Mouse (Mus musculus): ENCODE measurements around the gene Fbxo10. TPM values are rescaled to one million over a fixed set of nuclear protein-coding genes. Genes with fewer than 3 reads are reported as not detected.
A peak's percentile ranks its signal among the peaks of the same experiment; 100 is the strongest.

Fbxo10 gene
- polyA plus RNA-seq (2014; fragmentation: Nextera tagmentation; extraction: Ambion mirVana), result 5.0 and 5.6 TPM in 2 replicates

DNA sequence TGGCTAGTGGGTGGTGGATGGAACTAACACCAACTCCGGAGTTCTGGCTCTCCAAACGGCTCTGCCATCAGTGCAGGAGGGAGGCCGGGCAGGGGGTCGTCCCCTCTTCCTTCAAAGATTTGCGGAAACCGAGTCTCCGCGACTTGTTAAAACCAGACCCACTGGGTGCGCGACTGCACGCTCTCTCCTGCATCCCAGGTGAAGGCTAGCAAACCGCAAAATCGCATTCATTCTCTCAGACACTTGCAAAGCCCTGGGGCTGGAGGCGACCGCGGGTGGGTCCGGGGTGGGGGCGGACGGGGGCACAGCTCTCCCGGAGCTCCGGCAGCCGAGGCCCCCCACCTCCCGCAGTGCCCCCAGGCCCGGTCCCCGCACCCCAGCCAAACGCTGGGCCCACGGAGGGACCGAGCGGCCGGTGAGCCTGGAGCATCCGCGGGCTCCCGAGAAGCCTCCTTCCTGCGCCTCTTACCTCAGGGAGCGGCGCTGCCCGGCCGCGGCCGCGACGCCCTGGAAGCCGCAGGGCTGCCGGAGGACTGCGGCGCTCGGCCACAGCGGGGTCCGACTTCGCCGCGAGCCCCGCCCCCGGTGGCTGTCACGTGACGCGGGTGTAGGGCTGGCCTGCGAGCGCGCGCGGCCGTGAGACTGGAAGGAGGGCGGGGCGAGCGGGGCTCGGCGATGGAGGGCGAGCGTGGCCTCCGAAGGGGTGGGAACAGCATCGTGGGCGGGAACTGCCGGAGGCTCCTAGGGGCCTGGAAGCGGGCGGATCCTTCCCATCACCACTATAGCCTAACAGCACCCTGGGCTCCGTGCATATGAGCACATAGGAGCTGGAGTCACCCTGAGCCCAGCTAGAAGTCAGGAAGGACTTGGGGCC lies at the start of gene Fbxo10:
Gene Fbxo10, minus strand, starts transcription at position 584 of the 874 bp plus-strand sequence.
- no peaks in the 10 kb centered on the region for H3K9me3 ChIP-seq (ENCODE audit: control insufficient read depth, low read length)
- peak; percentile 95 for ATAC-seq (ENCODE audit: low FRiP score)
- H3K9ac ChIP-seq (ENCODE audit: low read length), result peak within 1 kb of the TSS; percentile 77
- WGBS, result under 1% methylated on average over 72 of the region's 77 CpGs
- no peaks in the 10 kb centered on the region for H3K27me3 ChIP-seq (ENCODE audit: control insufficient read depth, insufficient read depth, low read length)
- DNase-seq (ENCODE audit: low spot score, missing footprints), result peak; percentile 98
- H3K36me3 ChIP-seq (ENCODE audit: control insufficient read depth, insufficient read depth, low read length), result no peaks in the 10 kb centered on the region
- peak within 1 kb of the TSS; percentile 60 for H3K4me3 ChIP-seq (ENCODE audit: low read depth, low read length)
- peak within 1 kb of the TSS; percentile 62 for H3K4me2 ChIP-seq
- H3K4me1 ChIP-seq (ENCODE audit: control insufficient read depth, insufficient read depth, low read length), result peaks cover 7% of the 10 kb centered on the region
- H3K27ac ChIP-seq (ENCODE audit: low read depth, low read length), result peak within 1 kb of the TSS; percentile 15; the same call in 1 of the 2 replicates

DNA sequence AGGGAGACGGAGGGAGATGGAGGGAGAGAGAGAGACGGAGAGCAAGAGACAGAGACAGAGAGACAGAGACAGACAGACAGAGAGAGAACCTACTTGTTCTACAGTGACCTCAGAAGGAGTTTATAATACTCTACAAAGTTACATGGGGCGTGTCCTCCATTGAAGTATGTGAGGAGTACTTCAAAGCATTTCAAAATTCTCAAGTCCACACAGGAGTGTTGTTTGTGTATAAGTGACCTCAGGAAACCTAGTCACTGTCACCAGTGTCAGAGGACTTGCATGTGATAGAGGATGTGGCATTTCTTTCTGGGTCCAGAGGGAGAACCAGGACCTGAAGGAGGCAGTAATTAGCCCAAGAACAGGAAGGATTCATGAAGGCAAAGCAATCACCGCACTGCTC lies 46.6 kb upstream of the Fbxo10 start:
- H3K27ac ChIP-seq (ENCODE audit: low read depth, low read length), result no peak overlapping the region
- no peaks in the 10 kb centered on the region for H3K36me3 ChIP-seq (ENCODE audit: control insufficient read depth, insufficient read depth, low read length)
- no peak for DNase-seq (ENCODE audit: low spot score, missing footprints)
- no peak overlapping the region for H3K9ac ChIP-seq (ENCODE audit: low read length)
- no peaks in the 10 kb centered on the region for H3K27me3 ChIP-seq (ENCODE audit: control insufficient read depth, insufficient read depth, low read length)
- 76% methylated on average over 4 of the region's 4 CpGs for WGBS
- H3K4me3 ChIP-seq (ENCODE audit: low read depth, low read length), result no peak overlapping the region
- no peaks in the 10 kb centered on the region for H3K9me3 ChIP-seq (ENCODE audit: control insufficient read depth, low read length)
- no peak overlapping the region for H3K4me2 ChIP-seq
- no peaks in the 10 kb centered on the region for H3K4me1 ChIP-seq (ENCODE audit: control insufficient read depth, insufficient read depth, low read length)
- no peak for ATAC-seq (ENCODE audit: low FRiP score)

GRCm38 (mm10) chr4:45121311-45121710 lies 36.9 kb upstream of the Fbxo10 start:
- WGBS, result 87% methylated on average over 11 of the region's 11 CpGs
- no peak for ATAC-seq (ENCODE audit: low FRiP score)

GRCm38 (mm10) chr4:45108456-45109110 lies 24.2 kb upstream of the Fbxo10 start:
- H3K4me2 ChIP-seq, result no peak overlapping the region; the same call in 1 of the 2 replicates
- no peaks in the 10 kb centered on the region for H3K27me3 ChIP-seq (ENCODE audit: control insufficient read depth, insufficient read depth, low read length)
- no peak overlapping the region for H3K27ac ChIP-seq (ENCODE audit: low read depth, low read length)
- no peaks in the 10 kb centered on the region for H3K36me3 ChIP-seq (ENCODE audit: control insufficient read depth, insufficient read depth, low read length)
- H3K9me3 ChIP-seq (ENCODE audit: control insufficient read depth, low read length), result no peaks in the 10 kb centered on the region
- no peak for DNase-seq (ENCODE audit: low spot score, missing footprints)
- H3K4me3 ChIP-seq (ENCODE audit: low read depth, low read length), result no peak overlapping the region
- 72% methylated on average over 8 of the region's 8 CpGs for WGBS
- H3K4me1 ChIP-seq (ENCODE audit: control insufficient read depth, insufficient read depth, low read length), result peaks cover 7% of the 10 kb centered on the region
- ATAC-seq (ENCODE audit: low FRiP score), result no peak
- H3K9ac ChIP-seq (ENCODE audit: low read length), result no peak overlapping the region

More at GRCm38 (mm10) chr4:45121311-45121710, 36.9 kb upstream of the Fbxo10 start:
- Histone ChIP-seq H3K4me1 (ENCODE audit: control insufficient read depth, insufficient read depth, low read length) (no peaks in the 10 kb centered on the region), H3K4me3 (ENCODE audit: low read depth, low read length) (no peak overlapping the region), H3K27ac (ENCODE audit: low read depth, low read length) (no peak overlapping the region), H3K9me3 (ENCODE audit: control insufficient read depth, low read length) (no peaks in the 10 kb centered on the region), H3K27me3 (ENCODE audit: control insufficient read depth, insufficient read depth, low read length) (no peaks in the 10 kb centered on the region), H3K4me2 (no peak overlapping the region), H3K36me3 (ENCODE audit: control insufficient read depth, insufficient read depth, low read length) (no peaks in the 10 kb centered on the region), H3K9ac (ENCODE audit: low read length) (no peak overlapping the region)
- no peak for DNase-seq (ENCODE audit: low spot score, missing footprints)

DNA sequence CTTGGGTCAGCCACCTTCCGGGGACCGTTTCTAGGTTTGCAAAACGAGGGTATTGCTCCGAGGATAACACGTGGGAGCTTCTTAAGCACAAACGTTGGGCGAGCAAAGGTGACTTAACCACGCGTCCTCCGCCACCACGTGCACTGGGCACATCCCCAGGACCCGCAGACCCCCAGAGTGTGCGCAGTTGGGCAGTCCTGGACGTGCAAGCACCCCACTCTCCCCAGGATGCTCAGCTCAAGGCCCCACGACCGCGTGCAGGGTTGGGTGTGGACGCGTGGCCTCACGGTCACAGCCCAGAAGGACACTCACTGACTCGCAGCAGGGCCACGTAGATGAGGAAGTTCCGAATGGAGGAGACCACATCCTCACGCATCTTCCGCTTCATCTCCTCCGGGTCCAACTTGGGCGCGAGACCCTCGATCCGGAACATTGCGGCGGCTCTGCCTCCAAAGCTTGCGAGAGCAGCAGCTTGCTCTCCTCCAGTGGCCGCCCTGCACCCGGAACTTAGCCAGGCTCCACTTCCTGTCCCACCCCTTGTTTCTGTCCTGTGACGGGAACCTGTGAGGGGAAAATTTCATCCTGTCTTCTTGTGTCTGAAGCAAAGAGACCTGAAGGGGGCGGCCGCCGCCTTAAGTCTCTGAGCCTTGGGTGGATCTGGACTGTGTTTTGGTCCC lies 23.3 kb upstream of the Fbxo10 start, which contains the start of gene Tomm5:
Gene Tomm5, minus strand, starts transcription at position 514 of the 677 bp plus-strand sequence.
- no peak within 1 kb of the TSS for H3K27ac ChIP-seq (ENCODE audit: low read depth, low read length)
- no peaks in the 10 kb centered on the region for H3K36me3 ChIP-seq (ENCODE audit: control insufficient read depth, insufficient read depth, low read length)
- H3K27me3 ChIP-seq (ENCODE audit: control insufficient read depth, insufficient read depth, low read length), result no peaks in the 10 kb centered on the region
- peak within 1 kb of the TSS; percentile 75 for H3K4me2 ChIP-seq
- DNase-seq (ENCODE audit: low spot score, missing footprints), result peak; percentile 95
- peak within 1 kb of the TSS; percentile 90 for H3K9ac ChIP-seq (ENCODE audit: low read length)
- H3K9me3 ChIP-seq (ENCODE audit: control insufficient read depth, low read length), result no peaks in the 10 kb centered on the region
- WGBS, result under 1% methylated on average over 39 of the region's 39 CpGs
- peak within 1 kb of the TSS; percentile 88 for H3K4me3 ChIP-seq (ENCODE audit: low read depth, low read length)
- H3K4me1 ChIP-seq (ENCODE audit: control insufficient read depth, insufficient read depth, low read length), result peaks cover 7% of the 10 kb centered on the region
- ATAC-seq (ENCODE audit: low FRiP score), result peak; percentile 95

DNA sequence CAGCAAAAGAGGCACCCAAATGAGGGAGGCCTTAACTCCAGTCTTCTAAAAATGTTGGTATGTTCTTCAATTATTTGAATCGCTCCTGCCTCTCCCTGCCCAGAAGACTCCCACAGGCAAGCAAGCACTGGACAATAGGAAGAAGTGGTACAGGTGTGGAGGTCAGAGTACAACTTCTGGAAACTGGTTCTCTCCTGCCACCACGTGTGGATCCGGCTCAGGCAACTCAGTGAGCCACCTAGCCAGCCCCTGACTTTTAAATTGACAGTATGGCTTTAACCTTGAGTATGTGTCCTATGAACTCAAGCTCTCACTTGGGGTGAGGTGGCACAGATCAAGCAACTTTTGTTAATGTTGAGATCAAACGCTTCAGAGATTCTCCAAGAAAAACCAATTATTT lies 22.7 kb upstream of the Fbxo10 start:
- H3K4me2 ChIP-seq, result peak overlapping the region; percentile 75
- 9% methylated on average over 4 of the region's 4 CpGs for WGBS
- DNase-seq (ENCODE audit: low spot score, missing footprints) (no peak), ATAC-seq (ENCODE audit: low FRiP score) (no peak)
- H3K4me3 ChIP-seq (ENCODE audit: low read depth, low read length), result peak overlapping the region; percentile 88
- no peak overlapping the region for H3K27ac ChIP-seq (ENCODE audit: low read depth, low read length)
- H3K27me3 ChIP-seq (ENCODE audit: control insufficient read depth, insufficient read depth, low read length), result no peaks in the 10 kb centered on the region
- peak overlapping the region; percentile 90 for H3K9ac ChIP-seq (ENCODE audit: low read length)
- peaks cover 7% of the 10 kb centered on the region for H3K4me1 ChIP-seq (ENCODE audit: control insufficient read depth, insufficient read depth, low read length)
- no peaks in the 10 kb centered on the region for H3K36me3 ChIP-seq (ENCODE audit: control insufficient read depth, insufficient read depth, low read length)
- H3K9me3 ChIP-seq (ENCODE audit: control insufficient read depth, low read length), result no peaks in the 10 kb centered on the region

DNA sequence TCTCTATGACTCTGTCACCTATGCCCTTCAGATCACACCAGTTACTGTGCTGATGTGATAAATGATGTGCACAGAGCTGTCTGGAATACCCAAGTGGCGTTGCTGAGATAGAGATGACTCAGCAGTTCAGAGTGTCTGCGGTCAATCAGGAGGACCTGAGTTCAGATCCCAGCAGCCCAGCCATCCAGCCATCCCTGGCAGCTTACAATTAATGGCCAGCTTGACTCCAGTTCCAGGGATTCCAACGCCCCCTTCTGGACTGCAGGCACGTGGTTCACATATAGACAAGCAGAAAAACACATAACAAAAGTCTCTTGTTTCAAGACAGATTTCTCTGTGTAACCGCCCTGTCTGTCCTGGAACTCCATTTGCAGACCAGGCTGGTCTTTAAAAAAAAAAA lies 22.0 kb upstream of the Fbxo10 start:
- H3K9me3 ChIP-seq (ENCODE audit: control insufficient read depth, low read length), result no peaks in the 10 kb centered on the region
- no peaks in the 10 kb centered on the region for H3K27me3 ChIP-seq (ENCODE audit: control insufficient read depth, insufficient read depth, low read length)
- 77% methylated on average over 5 of the region's 5 CpGs for WGBS
- ATAC-seq (ENCODE audit: low FRiP score), result no peak
- no peak overlapping the region for H3K27ac ChIP-seq (ENCODE audit: low read depth, low read length)
- H3K4me1 ChIP-seq (ENCODE audit: control insufficient read depth, insufficient read depth, low read length), result peaks cover 7% of the 10 kb centered on the region
- no peak overlapping the region for H3K9ac ChIP-seq (ENCODE audit: low read length)
- no peak overlapping the region for H3K4me3 ChIP-seq (ENCODE audit: low read depth, low read length)
- no peaks in the 10 kb centered on the region for H3K36me3 ChIP-seq (ENCODE audit: control insufficient read depth, insufficient read depth, low read length)
- H3K4me2 ChIP-seq, result no peak overlapping the region; the same call in 1 of the 2 replicates
- peak; percentile 45 for DNase-seq (ENCODE audit: low spot score, missing footprints)

DNA sequence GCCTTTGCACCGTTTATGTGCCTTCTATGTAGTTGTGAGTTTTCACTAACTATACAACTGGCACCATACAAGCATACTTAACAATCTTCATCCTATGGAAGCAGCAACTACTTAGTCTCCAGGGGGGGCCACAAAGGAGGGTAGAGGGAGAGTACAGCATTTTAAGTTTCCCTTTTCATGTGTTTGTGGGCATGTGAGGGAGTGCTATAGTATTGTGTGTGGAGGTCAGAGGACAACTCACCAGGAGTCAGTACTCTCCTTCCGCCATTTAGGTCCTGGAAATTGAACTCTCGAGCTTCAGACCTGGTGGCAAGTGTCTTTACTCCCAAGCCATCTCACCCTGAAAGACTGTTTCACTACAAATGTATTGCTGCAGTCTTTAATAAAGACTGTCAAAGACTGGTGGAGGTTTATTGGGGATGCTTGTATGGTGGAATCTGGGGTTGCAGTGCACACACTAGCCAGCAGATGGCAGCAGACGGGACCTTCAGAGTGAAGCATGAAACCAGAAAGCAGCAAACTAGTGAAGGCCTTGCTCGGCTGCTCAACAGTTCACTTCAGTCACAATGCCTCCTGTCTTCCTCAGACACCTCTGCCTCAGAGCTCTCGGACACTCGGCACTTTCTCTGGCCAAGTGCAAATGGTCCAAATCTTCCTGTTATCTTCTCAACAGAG lies 12.9 kb upstream of the Fbxo10 start:
- 27% methylated on average over 7 of the region's 7 CpGs for WGBS
- DNase-seq (ENCODE audit: low spot score, missing footprints) (peak; percentile 99), ATAC-seq (ENCODE audit: low FRiP score) (no peak)
- Histone ChIP-seq H3K36me3 (ENCODE audit: control insufficient read depth, insufficient read depth, low read length) (no peaks in the 10 kb centered on the region), H3K9ac (ENCODE audit: low read length) (no peak overlapping the region), H3K4me3 (ENCODE audit: low read depth, low read length) (no peak overlapping the region), H3K27me3 (ENCODE audit: control insufficient read depth, insufficient read depth, low read length) (no peaks in the 10 kb centered on the region), H3K4me2 (no peak overlapping the region), H3K27ac (ENCODE audit: low read depth, low read length) (no peak overlapping the region), H3K9me3 (ENCODE audit: control insufficient read depth, low read length) (no peaks in the 10 kb centered on the region), H3K4me1 (ENCODE audit: control insufficient read depth, insufficient read depth, low read length) (no peaks in the 10 kb centered on the region)

All from midbrain, embryonic 11.5 days (tissue).